Mouse (Mus musculus): ENCODE data around the gene Pkp4. TPM values are rescaled to one million over a fixed set of nuclear protein-coding genes. Genes with fewer than 3 reads are reported as not detected.
"Not testable (repeated sequence)": the region's sequence is repeated elsewhere in the genome, so short reads cannot be mapped to it uniquely, and the experiment has no call there.

The Pkp4 gene
- total RNA-seq, 2 experiments from 2014 or later = 229 to 242 TPM

- DNase-seq = no peak
Measured at GRCm38 (mm10) chr2:59339776-59340539, 179.3 kb downstream of the Pkp4 start.

GRCm38 (mm10) chr2:59340878-59341277 lies 180.2 kb downstream of the Pkp4 start:
- no peak for DNase-seq

GRCm38 (mm10) chr2:59342591-59343210 lies 182.1 kb downstream of the Pkp4 start:
- DNase-seq = no peak

DNA sequence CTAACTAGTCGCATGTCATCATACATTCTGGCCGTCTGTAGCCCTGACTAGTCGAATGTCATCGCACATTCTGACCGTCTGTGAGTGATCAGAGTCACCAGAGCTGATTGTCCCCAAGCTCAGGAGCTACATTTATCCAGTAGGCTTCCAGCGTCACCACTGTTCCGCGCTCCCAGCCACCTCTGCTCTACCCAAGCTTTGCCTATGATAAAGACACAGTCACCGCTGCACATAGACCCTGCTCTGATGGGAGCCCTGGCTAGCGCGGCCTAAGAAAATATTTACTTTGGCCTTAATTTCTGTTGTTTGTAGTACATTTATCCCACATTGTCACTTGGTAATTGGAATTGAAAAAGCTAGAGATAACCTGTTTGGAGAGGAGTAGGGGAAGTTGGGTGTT lies 183.2 kb downstream of the Pkp4 start:
- DNase-seq = no peak

DNA sequence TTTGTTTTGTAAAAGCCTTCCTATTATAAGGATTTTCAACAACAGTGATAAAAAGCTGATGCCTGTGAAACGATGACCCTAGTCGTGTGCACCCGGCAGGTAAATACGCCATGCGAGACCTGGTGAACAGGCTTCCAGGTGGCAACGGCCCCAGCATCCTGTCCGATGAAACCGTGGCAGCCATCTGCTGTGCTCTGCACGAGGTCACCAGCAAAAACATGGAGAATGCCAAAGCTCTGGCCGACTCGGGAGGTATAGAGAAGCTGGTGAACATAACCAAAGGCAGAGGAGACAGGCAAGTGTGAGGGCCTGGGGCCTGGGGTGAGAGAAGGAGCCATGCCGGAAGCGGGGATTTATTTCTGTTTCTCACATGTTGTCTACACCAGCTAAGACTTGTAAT lies 184.0 kb downstream of the Pkp4 start:
- no peak for DNase-seq

GRCm38 (mm10) chr2:59345141-59345839 lies 184.6 kb downstream of the Pkp4 start:
- no peak for DNase-seq

GRCm38 (mm10) chr2:59346443-59346842 lies 185.8 kb downstream of the Pkp4 start:
- DNase-seq = peak; percentile 38

DNA sequence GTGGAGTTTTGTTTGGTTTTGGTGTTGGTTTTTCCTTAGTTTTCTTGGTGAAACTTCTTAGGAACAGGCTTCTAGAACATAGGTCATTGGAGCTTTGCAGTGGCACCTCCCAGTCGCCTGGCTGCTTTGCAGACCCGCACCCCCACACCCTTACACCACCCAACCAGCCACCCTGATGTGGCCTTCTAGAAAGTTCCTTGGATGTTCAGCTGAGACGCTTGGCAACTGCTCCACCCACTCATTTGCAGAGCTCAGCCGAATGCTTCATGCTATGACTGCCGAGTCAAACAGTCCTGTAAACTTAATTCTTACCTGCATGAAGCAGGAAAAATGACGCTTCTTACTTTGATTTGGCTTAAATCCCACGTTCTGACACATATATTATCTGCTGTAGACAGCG lies 187.9 kb downstream of the Pkp4 start:
- DNase-seq = no peak

DNA sequence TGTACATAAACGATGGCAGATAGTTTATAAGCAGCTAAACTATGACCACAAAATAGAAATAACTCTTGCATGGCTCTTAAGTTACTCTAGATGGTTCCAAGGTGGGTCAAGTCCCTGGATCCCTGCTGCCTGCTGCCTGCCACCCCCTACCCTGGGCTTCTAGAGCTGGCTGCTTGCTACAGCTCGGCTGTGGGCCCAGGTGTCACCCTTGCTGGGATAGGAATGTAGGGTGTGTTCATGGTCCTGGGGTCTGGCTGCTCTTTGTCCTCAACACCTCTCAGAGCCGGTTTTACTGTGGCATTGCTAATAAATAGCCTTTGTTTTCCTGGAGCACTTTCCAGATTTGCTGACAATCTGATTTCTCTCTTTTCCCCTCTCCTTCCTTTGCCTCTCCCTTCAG lies 189.4 kb downstream of the Pkp4 start:
- DNase-seq = no peak

DNA sequence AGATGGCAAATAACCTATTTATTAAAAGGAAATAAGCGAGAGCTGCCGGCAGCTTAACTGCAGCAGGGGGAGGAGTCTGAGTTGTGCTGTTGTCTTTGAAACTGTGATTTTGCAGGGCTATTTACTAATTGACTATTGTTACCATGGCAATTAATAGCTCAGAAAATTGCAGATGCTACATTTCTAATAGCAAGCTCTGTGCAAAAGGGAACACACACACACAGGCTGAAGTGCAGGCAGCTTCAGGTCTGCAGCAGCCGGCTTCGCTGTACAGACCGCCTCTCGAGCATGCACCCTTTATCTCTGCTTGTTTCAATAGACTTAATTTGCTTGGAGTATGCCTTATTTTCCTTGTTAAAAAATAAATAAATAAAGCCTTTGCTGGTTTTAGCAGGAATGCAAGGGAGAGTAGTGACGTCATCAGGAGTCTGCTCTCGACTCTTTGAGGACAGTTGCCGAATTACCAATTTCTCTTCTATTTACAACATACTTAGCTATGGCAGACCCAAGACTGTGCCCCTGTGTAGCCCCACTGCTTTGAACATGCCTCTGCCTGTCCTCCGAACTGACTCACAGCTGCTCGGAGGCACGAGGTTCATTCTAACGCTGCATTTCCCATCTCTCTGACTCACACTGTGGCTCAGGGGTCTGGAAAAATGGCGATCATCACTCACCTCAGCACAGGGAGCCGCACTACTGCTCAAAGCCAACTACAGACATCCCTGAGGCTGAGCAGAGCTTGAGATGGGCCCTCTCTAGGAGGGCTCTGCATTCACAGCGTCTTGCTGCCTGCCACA lies 190.9 kb downstream of the Pkp4 start:
- no peak for DNase-seq

DNA sequence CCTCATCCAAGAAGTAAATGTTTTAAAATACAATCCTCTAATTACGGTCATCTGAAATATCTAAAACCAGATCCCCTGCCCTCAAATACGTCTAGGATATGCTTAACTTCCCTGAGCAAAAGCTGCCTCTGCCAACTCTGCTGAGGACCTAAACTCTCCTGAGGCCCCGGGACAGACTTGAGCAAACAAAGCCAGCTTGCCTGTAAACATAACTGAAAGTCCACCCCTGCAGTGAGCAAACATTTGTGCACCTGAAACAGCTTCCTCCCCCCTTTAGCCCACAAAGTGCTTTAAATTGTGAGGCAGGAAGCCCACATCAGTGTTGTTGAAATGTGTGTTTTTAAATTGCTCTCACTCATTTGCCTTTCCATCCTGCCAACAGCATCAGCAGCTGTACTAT lies 193.2 kb downstream of the Pkp4 start:
- DNase-seq = no peak

- DNase-seq = no peak
Measured at GRCm38 (mm10) chr2:59355531-59356289, 195.1 kb downstream of the Pkp4 start.

DNA sequence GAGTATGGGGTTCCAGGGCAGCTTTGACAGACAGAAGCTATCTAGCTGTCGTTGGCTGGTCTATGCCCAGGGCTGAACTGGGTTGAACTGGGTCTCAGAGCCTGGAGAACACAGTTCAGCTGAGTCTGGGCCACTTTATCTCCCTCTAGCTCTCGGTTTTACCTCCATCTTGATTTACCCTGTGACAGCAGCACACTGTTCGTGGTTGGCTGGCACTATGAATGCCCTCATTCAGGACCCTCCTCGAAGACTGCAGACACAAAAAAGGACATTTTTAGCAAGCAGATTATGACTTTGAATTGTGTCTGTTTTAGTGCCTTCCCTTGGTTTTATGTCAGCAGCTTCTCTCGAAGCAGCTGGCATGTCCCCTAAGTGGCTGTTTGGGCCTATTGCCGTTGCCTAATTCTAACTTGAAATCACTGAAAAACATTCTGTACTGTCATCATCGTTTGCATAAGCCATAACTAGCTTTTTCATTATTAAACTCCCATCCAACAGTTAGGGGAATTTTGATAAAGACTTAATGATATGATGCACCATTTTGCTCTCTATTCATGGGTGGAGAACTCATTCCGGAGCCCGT lies 199.2 kb downstream of the Pkp4 start:
- DNase-seq = no peak

DNA sequence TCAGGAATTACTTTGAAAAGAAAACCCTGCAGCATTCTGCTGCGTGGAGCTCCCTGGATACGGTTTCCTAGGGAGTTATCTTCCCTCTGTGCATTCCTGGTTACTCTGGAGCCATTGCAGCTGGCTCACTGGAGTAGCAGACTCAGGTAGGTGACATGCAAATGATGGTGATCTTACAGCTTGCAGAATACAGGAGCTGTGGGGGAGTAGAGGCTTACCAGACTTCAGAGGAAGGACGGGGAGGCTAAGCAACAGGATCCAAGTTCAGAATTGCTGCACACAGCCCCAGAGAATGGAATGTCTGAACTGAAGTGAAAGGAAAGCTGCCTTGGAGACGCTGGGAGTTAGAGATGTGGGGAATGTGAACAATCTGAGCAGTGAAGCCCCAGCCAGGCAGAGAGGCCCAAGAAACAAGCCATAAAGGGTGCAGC lies 200.7 kb downstream of the Pkp4 start:
- DNase-seq = no peak

GRCm38 (mm10) chr2:59364156-59364842 lies 203.6 kb downstream of the Pkp4 start:
- no peak for DNase-seq

DNA sequence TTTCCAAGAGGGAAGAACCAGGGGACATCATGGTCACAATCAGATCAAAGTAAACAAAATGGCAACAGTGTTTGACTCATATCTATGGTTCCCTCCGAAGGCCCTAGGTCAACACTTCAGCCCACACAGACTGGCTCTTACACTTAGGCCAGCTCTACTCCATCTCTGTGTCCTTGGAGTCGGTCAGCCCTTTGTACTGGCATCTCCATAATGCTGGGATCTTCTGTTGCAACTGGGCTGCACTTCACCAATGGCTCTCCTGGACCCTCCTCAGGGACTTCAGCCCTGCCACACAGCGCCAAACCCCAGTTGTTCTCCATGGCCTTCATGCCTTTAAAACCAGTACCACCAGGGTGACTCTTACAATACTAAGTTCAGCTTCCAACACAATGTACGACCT lies 206.5 kb downstream of the Pkp4 start:
- DNase-seq = no peak

GRCm38 (mm10) chr2:59373113-59373512 lies 212.5 kb downstream of the Pkp4 start:
- no peak for DNase-seq

DNA sequence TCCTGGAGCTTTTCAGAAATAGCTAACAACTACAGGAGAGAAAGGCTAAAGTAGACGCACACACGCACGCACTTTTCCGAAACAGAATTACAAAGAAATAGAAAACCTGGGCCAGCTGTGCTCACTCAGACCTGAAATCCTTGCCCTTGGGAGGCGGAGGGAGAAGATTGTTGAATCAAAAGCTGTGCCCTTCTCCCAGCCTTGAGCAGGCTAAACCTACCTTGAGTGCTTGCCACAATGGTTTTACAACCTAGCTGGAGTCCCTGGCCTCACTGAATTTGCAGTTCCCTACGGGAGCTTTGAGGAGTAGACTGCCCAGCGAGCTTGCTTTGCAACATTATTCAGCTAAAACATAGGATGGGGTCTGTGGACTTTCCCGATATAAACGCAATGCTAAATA lies 217.4 kb downstream of the Pkp4 start:
- no peak for DNase-seq

- DNase-seq = not testable (repeated sequence)
Measured at GRCm38 (mm10) chr2:59378861-59379260, 218.2 kb downstream of the Pkp4 start.

DNA sequence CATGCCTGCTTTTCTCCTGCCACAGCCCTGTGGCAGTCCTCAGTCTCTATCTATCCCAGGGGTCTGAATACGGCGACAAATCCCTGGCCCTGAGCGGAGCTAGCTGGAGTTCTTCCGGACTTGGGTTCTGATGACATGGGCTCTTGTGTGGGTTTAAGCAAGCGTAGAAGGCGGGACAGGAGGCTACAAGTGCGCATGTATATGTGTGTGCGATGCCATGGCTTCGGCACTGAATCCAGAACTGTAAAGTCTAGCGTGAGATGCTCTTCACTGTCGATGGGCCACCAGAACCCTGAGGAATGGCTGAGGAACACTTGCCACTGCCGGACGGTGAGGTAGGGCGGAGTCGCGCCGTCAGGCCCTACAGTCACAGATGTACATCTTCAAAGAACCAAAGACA lies 222.6 kb downstream of the Pkp4 start:
- no peak for DNase-seq

All from heart, postnatal 4 days (tissue).